Mouse (Mus musculus): ENCODE measurements around the gene Hs3st4.

Hs3st4 gene

DNA sequence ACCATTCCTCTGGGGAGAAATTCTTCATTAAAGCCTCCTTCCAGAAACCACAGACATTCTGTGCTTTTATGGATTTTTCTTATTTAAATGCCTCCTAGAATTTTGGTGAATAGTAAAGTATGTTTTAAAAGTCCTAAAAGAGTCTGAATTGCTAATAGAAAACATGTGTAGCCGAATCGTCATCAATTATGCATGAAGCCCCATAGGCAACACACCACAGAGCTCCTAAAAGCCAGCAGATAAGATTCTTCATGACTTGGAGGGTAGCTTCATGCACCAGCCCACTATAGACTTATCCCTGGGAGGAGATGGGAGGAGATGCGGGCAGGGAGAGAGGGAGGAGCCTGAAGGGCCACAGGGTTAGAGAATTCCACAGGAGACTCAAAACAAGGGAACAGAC, 358.8 kb downstream of the Hs3st4 start:
- no peak for DNase-seq (ENCODE audit: low read depth, low spot score)

DNA sequence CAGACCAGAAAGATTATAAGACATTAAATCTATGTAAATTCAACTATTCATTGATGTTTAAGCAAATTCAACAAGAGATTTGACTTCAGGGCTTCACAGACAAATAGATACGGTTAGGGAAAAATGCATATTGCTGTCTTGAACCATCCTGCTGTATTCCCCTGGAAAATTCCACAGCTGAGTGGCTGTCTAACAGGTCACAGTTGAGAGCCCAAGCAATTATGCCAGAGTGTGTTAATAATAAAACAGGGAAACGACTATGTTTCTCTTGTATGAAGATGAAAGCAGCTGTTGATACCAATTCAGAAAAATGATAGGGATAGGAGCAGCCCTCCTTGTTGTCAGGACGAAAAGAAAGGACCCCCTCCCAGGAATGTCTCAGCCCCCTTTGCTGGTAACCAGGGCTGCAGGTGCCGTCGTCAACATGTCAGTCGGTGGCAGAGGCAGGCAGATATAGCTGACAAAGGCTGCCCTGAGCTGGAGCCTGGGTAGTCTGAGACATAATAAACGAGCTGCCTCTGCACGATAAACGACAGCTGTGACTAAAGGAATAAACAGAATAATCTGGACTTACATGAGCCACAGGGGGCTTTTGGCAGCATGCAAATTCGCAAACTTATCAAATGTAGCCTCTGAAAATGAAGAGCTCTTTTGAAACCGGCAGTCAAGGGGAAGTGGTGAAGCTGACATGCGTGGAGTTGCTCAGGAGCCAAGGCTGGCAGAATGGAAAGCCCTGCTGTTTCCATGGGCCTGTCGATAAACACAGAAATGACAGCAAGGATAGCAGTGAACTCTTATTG, 364.7 kb downstream of the Hs3st4 start:
- DNase-seq (ENCODE audit: low read depth, low spot score), result no peak

DNA sequence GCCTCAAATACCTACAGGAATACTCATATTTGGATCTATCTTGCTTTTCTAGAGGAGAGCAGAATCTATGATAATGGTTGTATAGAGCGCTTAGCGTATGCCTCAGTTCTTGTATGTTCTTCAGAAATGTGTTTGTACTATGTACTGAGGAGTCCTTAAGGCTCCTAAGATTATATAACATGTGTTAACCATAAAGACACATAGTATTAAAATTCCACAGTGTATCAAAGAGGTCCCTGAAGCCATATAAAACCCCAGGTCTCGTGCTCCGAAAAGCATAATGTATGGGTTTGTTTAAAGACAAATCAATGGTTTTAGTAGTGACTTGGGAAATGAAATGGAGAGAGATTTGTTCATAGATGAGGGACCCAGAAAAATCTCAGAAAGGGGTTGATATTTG, 371.4 kb downstream of the Hs3st4 start:
- DNase-seq (ENCODE audit: low read depth, low spot score), result no peak

DNA sequence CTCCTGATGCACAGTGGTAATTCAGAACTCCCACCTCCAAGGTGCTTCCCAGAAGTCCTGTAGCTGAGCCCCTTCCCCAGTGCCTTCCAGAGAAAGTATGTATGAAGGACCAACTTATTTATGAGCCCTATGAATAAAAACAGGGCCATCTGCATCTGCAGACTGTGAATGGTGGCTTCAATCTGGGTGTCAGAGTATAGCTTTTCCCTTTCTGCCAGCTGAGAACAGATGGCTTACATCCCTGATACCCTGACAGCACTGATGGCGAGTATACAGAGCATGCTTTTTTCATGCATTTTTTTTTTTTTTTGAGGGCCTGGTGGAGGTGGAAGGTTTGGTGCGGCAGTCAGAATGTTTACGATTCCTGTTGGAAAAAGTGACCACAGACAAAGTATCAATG, 375.4 kb downstream of the Hs3st4 start:
- no peak for DNase-seq (ENCODE audit: low read depth, low spot score)

DNA sequence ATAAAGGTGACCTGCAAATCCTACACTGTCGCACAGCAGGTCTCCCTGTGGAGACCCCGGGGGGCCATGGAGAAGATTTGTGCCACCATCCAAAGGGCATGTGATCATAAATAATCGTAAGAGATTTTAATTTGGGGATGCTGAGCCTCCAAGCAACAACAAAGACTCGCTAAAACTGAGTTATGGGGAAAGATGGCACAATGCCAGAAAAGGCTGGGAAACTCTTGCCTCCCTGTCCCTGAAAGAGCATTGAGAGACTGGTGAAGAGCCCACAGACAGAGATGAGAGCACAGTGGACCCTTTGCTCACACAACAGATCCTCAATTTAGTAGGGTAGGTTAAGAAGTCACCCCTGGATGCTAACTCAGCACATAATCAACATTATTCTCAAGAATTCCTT, 377.2 kb downstream of the Hs3st4 start:
- no peak for DNase-seq (ENCODE audit: low read depth, low spot score)

DNA sequence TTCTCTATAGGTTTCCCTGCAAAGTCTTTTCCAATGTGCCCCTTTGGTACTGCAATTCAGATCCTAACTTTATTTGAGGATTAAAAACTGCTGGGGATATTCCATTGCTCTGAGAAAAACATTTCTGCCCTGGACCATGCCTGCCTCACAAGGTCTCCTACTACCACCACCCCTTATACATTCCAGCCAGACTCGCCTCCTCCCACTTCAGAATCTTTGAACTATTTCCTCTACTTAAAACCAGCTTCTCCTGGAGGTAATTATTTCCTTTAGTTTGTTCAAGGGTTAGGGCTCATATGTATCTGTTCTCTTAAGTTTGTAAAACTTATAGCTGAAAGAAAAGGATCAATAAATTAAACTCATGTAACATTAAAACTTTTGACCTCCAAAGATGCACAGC, 389.6 kb downstream of the Hs3st4 start:
- DNase-seq (ENCODE audit: low read depth, low spot score), result no peak

DNA sequence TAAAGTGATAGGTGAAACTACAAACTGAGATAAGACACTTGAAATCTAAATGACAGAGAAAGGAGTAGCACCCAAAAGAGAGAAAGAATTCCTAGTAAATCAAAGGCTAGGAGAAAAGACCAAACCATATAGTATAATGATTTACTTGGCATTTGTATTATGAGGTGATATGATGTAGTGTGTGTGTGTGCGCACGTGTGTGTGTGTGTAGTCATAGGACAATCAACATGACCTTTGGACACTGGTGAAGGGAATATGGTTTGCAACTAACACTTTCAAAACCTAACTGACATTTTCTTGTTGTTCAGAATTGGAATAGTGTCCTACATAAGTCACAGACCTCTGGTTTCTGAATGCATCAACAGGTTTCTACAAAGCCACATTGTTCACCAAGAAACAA, 390.0 kb downstream of the Hs3st4 start:
- DNase-seq (ENCODE audit: low read depth, low spot score), result no peak

DNA sequence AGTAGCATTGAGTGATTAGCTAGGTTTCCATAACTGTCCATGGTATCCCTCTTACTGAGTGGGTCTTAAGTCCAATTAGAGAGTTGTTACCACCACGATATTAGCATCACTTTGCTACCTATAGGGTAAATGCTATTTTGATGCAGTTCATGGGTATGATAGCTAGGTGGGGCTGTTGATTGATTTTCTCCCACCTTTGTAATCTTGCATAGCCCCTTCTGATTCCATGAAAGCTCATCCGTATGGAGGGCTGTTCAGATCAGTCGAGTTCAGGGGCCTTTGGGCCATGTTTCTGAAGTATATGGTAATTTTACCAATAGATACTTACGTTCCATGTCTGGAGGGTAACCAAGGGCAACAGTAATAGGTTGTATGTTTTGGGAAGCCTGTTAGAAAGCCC, 400.8 kb downstream of the Hs3st4 start:
- DNase-seq (ENCODE audit: low read depth, low spot score), result no peak

DNA sequence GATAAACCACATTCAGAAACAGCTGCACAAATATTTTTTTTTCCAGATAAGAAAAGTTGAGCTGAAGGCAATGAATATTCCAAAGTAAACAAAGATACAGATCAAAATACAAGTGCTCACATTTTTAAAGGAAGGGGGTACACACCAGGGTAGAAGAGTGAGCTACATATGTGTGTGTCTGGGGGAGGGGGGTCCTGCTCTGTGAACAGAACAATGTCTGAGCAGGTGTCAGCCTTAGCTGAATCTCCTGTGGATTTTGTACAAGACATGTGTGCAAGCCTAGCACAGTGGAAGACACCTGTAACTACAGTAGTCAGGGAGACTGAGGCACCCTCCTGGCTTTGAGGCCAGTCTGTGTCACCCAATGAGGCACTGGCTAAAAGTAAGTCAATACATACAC, 416.5 kb downstream of the Hs3st4 start:
- no peak for DNase-seq (ENCODE audit: low read depth, low spot score)

DNA sequence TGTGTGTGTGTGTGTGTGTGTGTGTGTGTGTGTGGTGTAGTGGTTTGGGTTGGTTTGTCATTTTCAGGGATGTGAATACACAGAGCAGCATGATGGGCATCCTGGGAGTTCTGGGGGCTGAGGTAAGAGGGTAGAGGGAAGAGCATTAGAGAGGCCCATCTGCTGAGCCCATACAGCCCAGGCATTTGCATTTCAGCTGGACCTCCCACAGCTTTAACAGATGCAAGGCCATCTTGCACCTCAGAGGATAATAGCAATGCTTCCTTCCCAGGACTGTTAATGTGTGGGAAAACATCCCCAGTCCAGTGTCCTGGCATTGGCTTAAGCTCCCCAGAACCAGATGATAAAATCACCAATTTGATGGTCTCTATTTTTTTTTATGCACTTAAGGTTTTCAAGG, 444.3 kb downstream of the Hs3st4 start:
- no peak for DNase-seq (ENCODE audit: low read depth, low spot score)
